Mouse (Mus musculus): ENCODE data around the gene Smtnl2. TPM values are rescaled to one million over a fixed set of nuclear protein-coding genes. Genes with fewer than 3 reads are reported as not detected.
"Not testable (repeated sequence)": the region's sequence is repeated elsewhere in the genome, so short reads cannot be mapped to it uniquely, and the experiment has no call there.

The Smtnl2 gene
- 1 to 10 TPM; 2.0 to 3.0 TPM for total RNA-seq (2021)

DNA sequence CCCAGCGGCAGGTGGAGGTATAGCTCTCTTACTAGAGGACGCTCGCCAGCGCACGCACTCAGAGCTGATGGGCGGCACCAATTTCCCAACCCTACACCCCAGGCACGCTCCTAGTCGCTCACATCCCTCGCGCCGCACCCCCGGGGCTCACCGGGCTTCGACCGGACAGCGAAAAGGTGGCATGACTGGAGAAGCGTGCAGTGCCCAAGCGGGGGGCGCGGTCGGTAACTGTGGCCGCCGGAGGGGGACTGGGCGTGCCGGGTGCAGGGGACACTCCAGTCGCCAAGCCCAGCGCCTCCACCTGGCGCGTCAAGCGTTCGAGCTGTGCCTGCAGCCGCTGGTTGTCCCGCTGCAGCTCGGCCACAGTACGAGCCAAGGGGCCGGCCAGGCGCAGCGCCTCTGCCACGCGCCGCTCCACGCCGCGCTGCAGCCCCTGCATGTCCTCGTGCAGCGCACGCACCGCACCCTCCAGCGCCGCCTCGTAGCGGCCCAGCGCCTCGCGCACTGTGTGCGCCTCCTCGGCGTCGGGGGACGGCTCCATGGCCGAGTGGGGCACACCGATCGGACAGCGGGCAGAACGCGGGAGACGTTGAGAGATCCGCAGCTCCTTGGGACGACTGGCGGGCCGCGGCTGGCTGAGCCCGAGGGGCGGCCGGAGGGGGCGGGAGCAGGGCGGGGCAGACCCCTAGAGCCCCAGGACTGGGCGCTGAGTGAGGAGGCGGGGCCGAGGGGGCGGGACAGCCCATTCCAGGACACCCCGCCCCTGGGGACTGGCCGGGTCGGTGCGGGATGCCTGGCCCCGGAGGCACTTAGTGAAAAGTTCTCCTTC lies at the start of gene Smtnl2:
Smtnl2 (minus strand) TSS at position 621 of the 829 bp plus-strand sequence.
- peak in 1 of 2 experiments; percentile 24 for DNase-seq (ENCODE audit: extremely low spot score in 1 of 2, low spot score in 1 of 2)

- DNase-seq (ENCODE audit: extremely low spot score in 1 of 2, low spot score in 1 of 2): no peak
Observed at GRCm38 (mm10) chr11:72458502-72458901, 47.0 kb upstream of the Smtnl2 start.

DNA sequence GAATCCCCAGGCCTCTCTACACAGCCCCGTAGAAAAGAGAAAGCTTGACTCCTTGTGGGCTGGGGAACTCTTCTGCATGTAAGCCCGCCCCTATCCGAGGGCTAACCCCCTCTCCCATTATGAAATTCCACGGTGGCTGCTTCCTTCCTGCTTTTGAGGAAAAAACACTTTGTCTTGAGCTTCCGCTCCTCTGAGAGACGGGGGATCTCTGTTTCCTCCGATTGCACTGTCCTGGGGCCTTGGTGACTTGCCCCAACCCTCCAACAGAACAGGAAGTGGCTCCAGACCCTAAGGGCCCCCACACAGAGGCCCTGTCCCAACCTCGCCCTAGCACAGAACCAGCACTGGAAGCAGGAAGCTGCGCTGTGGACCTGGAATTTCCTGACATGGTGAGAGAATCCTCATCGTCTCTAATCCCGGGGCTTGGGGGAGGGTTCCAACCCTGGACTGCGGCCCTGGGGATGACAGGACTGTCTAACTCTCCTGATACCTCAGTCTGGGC lies 46.5 kb upstream of the Smtnl2 start:
- DNase-seq (ENCODE audit: extremely low spot score in 1 of 2, low spot score in 1 of 2): no peak

- no peak for DNase-seq (ENCODE audit: extremely low spot score in 1 of 2, low spot score in 1 of 2)
Observed at GRCm38 (mm10) chr11:72455694-72456093, 44.2 kb upstream of the Smtnl2 start.

- no peak for DNase-seq (ENCODE audit: extremely low spot score in 1 of 2, low spot score in 1 of 2)
Observed at GRCm38 (mm10) chr11:72453105-72453953, 41.8 kb upstream of the Smtnl2 start.

GRCm38 (mm10) chr11:72452140-72452665 lies 40.7 kb upstream of the Smtnl2 start:
- no peak for DNase-seq (ENCODE audit: extremely low spot score in 1 of 2, low spot score in 1 of 2)

- no peak for DNase-seq (ENCODE audit: extremely low spot score in 1 of 2, low spot score in 1 of 2)
Observed at GRCm38 (mm10) chr11:72447475-72447874, 36.0 kb upstream of the Smtnl2 start.

GRCm38 (mm10) chr11:72446311-72447105 lies 35.0 kb upstream of the Smtnl2 start:
- peak in 1 of 2 experiments; percentile 66 for DNase-seq (ENCODE audit: extremely low spot score in 1 of 2, low spot score in 1 of 2)

- DNase-seq (ENCODE audit: extremely low spot score in 1 of 2, low spot score in 1 of 2): peak; percentile 96 to 98
Observed at GRCm38 (mm10) chr11:72440965-72441664, 29.6 kb upstream of the Smtnl2 start, which contains the start of gene Mybbp1a. Gene Mybbp1a (plus strand): TSS chr11:72441355.

DNA sequence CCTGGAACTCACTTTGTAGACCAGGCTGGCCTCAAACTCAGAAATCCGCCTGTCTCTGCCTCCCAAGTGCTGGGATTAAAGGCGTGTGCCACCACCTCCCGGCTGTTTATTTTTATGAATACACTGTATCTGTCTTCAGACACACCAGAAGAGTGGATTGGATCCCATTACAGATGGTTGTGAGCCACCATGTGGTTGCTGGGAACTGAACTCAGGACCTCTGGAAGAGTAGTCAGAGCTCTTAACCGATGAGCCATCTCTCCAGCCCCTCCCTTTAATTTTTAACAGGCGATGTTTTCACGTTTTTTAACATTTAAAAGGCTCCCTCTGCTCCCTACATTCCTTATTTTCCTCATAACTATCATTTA lies 29.1 kb upstream of the Smtnl2 start:
- DNase-seq (ENCODE audit: extremely low spot score in 1 of 2, low spot score in 1 of 2): not testable (repeated sequence)

- DNase-seq (ENCODE audit: extremely low spot score in 1 of 2, low spot score in 1 of 2): no peak
Observed at GRCm38 (mm10) chr11:72438411-72438810, 26.9 kb upstream of the Smtnl2 start.

DNA sequence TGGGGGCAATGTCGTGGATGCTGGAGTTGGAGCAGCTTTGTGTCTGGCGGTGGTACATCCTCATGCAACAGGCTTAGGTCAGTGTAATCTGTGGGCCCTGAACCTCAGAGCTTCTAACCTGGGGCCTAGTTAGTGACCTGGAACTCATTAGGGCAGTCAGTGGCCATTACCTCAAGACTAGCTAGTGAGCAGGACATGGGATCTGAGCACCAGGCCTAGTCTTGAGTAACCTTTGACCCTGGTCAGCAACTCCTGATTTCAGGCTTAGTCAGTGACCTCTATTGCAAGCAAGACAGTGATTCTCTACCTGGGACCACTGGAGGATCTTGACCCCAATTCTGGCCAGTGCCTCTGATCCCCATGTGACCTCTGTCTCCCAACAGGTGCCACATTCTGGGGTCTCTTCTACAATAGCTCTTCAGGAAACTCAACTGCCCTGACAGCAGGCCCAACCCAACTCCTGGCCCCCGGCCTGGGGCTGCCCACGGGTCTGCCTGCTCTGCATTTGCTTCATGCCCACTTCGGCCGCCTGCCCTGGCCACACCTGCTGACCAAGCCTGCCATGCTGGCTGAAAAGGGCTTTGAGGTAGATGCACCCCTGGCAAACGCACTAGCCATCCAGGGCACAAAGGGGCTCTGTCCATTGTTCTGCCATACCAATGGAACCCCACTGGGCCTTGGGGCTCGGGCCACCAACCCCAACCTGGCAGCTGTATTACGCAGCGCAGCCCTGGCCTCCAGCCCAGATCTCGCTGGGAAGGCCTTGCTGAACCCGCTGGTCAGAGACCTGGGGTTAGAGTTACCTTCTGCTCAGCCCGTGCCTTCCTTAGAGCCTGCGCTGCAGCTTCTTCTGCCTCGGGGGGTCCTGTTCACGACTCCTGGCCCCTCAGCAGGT lies 25.5 kb upstream of the Smtnl2 start:
- DNase-seq (ENCODE audit: extremely low spot score in 1 of 2, low spot score in 1 of 2): no peak

DNA sequence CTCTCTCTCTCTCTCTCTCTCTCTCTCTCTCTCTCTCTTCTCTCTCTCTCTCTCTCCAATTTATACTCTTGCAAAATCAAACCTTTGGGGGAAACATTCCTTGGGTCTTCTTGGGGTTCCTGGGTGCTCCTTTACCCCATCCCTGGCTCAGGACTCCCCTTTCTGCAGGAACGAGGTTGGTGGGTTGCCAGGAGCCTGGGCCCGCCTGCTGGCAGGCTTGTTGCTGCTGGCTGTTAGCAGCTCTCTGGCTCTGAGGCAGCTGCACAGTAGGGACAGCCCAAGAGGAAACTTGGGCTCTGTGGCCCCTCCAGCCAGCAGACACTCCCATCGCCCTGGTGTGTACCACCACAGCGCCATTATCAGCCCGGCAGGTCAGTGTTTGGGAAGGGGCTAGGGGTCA lies 24.8 kb upstream of the Smtnl2 start:
- DNase-seq (ENCODE audit: extremely low spot score in 1 of 2, low spot score in 1 of 2): peak in 1 of 2 experiments; percentile 60

- DNase-seq (ENCODE audit: extremely low spot score in 1 of 2, low spot score in 1 of 2): no peak
Observed at GRCm38 (mm10) chr11:72435694-72436045, 24.2 kb upstream of the Smtnl2 start.

- no peak for DNase-seq (ENCODE audit: extremely low spot score in 1 of 2, low spot score in 1 of 2)
Observed at GRCm38 (mm10) chr11:72434963-72435693, 23.6 kb upstream of the Smtnl2 start, which contains the start of gene Ggt6. Gene Ggt6 (plus strand): TSS chr11:72435526.

GRCm38 (mm10) chr11:72430311-72431068 lies 19.0 kb upstream of the Smtnl2 start:
- not testable (repeated sequence) for DNase-seq (ENCODE audit: extremely low spot score in 1 of 2, low spot score in 1 of 2)

- DNase-seq (ENCODE audit: extremely low spot score in 1 of 2, low spot score in 1 of 2): peak; percentile 49 to 72
Observed at GRCm38 (mm10) chr11:72429288-72429690, 17.8 kb upstream of the Smtnl2 start.

Data from layer of hippocampus, postnatal 25 days (tissue).